Mouse (Mus musculus) liver, postnatal 0 days (tissue): ENCODE data around the gene Relb.

Source experiments
- CTCF ChIP-seq: sonication (generic); IDR thresholded peaks from 2 replicates; pipeline ENCODE4 v1.5.1; 2016; ENCODE audit warnings: antibody characterized with exemption, low read depth
- EP300 ChIP-seq: IDR thresholded peaks from 2 replicates; pipeline ENCODE4 v1.6.1; 2016; ENCODE audit warnings: antibody characterized with exemption, low read depth, mild to moderate bottlenecking

DNA sequence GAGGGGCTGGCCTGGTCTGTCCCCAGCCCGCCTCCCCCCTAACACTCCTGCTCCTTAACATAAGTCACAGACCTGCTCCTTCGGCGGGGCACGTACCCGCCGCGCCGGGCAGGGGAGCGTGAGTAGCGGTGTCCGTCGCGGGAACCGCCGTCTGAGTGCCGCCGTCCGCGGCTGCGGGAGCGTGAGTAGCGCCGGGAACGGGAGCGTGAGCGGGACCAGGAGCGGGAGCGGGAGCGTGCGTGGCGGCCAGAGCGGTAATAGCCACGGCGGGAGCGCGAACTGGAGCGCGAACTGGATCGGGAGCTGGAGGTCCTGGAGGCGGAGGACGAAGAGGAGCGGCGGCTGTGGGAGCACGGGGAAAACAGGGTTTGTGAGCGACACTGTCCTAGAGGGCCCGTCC is 43.0 kb downstream of the Relb start:
- no peak for TF ChIP-seq CTCF
- no peak for TF ChIP-seq EP300
